Mouse (Mus musculus) neural tube, embryonic 14.5 days (tissue): Measurements from ENCODE around the gene Gm5134. TPM values are rescaled to one million over a fixed set of nuclear protein-coding genes. Genes with fewer than 3 reads are reported as not detected.
"Not testable (repeated sequence)": the region's sequence is repeated elsewhere in the genome, so short reads cannot be mapped to it uniquely, and the experiment has no call there.

Source experiments
- ATAC-seq: fragments of 200-750 bp; cut with Nextera tagmentation; 2 replicates; pipeline ENCODE4 v1.8.0; 2017; ENCODE audit warnings: low read depth, mild to moderate bottlenecking, moderate TSS enrichment, moderate library complexity
- H3K27ac ChIP-seq: fragments of 300-500 bp; sonication (generic); 2 replicates; pipeline ENCODE4 v1.5.1; 2014; ENCODE audit warnings: low read depth, mild to moderate bottlenecking, control low read depth, low read length, moderate library complexity, mixed read lengths
- H3K27me3 ChIP-seq: fragments of 300-500 bp; sonication (generic); 2 replicates; pipeline ENCODE4 v1.6.1; 2014; ENCODE audit warnings: low read length; ENCODE audit not compliant: control insufficient read depth, insufficient read depth
- H3K36me3 ChIP-seq: fragments of 300-500 bp; sonication (generic); 2 replicates; pipeline ENCODE4 v1.6.1; 2014; ENCODE audit warnings: low read length, mixed read lengths; ENCODE audit not compliant: control insufficient read depth, insufficient read depth
- H3K4me1 ChIP-seq: fragments of 300-500 bp; sonication (generic); 2 replicates; pipeline ENCODE4 v1.6.1; 2014; ENCODE audit warnings: low read length; ENCODE audit not compliant: control insufficient read depth, insufficient read depth
- H3K4me2 ChIP-seq: fragments of 300-500 bp; sonication (generic); 2 replicates; pipeline ENCODE4 v1.6.1; 2014; ENCODE audit warnings: mild to moderate bottlenecking, low read depth, low read length, control low read depth
- H3K4me3 ChIP-seq: fragments of 300-500 bp; sonication (generic); 2 replicates; pipeline ENCODE4 v1.5.1; 2014; ENCODE audit warnings: low read depth, low read length, control low read depth, mixed read lengths
- H3K9ac ChIP-seq: fragments of 300-500 bp; sonication (generic); replicated peaks from 2 replicates; pipeline ENCODE4 v1.6.1; 2014; ENCODE audit warnings: low read depth, mild to moderate bottlenecking, control low read depth, low read length, mixed read lengths
- H3K9me3 ChIP-seq: fragments of 300-500 bp; sonication (generic); 2 replicates; pipeline ENCODE4 v1.6.1; 2016; ENCODE audit warnings: low read length; ENCODE audit not compliant: control insufficient read depth
- whole genome bisulfite sequencing: fragments of 180-500 bp; shearing (Covaris S2); extraction: QIAGEN DNeasy Blood & Tissue Kit; methylation state at CpG from one replicate; pipeline ENCODE4 v1.1.7; 2014; 5-methylcytosine and 5-hydroxymethylcytosine counted together
- polyA plus RNA-seq: library from polyadenylated mRNA; unstranded; fragments of >200 nt; fragmentation: Nextera tagmentation; extraction: Ambion mirVana; gene quantifications from 2 replicates; pipeline ENCODE4 v1.2.1, GENCODE M21; 2014

Gene Gm5134
- polyA plus RNA-seq, 1 experiment from 2014 or later, result 0.17 TPM

DNA sequence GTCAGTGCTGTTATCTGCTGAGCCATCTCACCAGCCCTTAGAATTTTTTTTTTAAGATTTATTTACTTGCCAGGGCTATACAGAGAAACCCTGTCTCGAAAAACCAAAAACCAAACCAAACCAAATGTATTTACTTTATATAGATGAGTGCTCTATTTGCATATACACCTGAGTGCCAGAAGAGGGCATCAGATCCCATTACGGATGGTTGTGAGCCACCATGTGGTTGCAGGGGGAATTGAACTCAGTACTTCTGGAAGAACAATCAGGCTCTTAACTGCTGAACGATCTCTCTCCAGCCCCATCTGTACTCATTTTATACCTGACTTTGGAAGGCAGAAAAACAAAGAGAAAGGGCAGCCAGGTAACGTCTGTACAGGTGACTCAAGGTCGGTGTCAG, 20.9 kb downstream of the Gm5134 start:
- no peak for ATAC-seq
- Histone ChIP-seq H3K9ac (no peak overlapping the region), H3K4me3 (no peak overlapping the region), H3K36me3 (no peaks in the 10 kb centered on the region), H3K27me3 (no peaks in the 10 kb centered on the region), H3K9me3 (no peaks in the 10 kb centered on the region), H3K4me1 (no peaks in the 10 kb centered on the region), H3K27ac (no peak overlapping the region), H3K4me2 (no peak overlapping the region)
- 82% methylated on average over 5 of the region's 5 CpGs for WGBS

DNA sequence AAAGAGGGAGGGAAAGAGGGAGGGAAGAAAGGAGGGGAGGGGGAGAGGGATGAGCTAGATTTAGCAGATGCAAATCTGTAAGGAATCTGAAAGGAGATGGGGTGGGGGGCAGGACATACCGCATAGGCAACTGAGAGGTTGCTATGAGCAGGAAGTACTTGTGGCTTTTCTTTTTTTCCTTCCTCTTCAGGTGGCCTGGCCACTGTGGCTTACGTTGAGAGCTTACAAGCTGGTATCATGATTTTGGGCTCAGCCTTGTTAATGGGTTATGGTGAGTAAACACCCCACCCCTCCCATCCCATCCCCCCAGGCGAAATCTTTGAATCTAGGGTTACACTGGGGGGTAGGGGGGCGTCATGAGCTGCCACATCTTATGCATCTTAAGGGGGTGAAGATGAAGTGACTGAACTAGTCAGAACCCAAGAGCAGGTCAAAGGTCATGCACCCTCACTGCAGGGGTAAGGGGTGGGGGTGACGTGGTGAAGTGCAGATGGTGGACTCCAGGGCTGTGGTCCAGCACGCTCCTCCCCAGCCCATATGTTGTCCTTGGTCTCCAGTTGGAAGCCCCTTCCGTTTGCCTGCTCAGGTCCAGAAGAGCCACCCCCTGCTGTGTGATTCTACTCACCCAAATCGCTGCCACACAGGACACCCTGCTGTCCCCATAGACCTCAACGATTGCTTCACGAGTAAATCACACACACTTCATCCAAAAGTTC, 24.0 kb downstream of the Gm5134 start:
- no peaks in the 10 kb centered on the region for H3K9me3 ChIP-seq
- WGBS, result 39% methylated on average over 10 of the region's 10 CpGs
- no peak overlapping the region for H3K27ac ChIP-seq
- no peak overlapping the region for H3K4me2 ChIP-seq
- no peak overlapping the region for H3K4me3 ChIP-seq
- H3K36me3 ChIP-seq, result no peaks in the 10 kb centered on the region
- no peaks in the 10 kb centered on the region for H3K4me1 ChIP-seq
- H3K9ac ChIP-seq, result no peak overlapping the region
- ATAC-seq, result no peak
- no peaks in the 10 kb centered on the region for H3K27me3 ChIP-seq

DNA sequence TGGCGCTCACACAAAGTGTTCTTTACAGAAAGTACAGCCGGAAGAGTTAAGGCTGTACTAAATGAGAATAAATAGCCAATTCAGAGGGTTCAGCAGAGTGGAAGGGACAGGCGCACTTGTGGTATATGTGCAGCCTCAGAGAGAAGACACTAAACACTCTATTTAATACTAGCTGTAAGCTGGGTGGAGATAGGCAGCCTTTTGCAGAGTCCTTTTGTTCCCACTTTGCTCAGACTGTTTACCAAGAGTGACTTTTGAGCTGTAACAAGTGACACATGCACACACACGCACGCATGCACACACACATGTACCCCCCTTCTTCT, 24.5 kb downstream of the Gm5134 start:
- Histone ChIP-seq H3K27ac (no peak overlapping the region), H3K9ac (no peak overlapping the region), H3K4me3 (no peak overlapping the region), H3K4me2 (no peak overlapping the region), H3K9me3 (no peaks in the 10 kb centered on the region), H3K27me3 (no peaks in the 10 kb centered on the region), H3K36me3 (no peaks in the 10 kb centered on the region), H3K4me1 (no peaks in the 10 kb centered on the region)
- WGBS, result 61% methylated on average over 5 of the region's 5 CpGs
- no peak for ATAC-seq

DNA sequence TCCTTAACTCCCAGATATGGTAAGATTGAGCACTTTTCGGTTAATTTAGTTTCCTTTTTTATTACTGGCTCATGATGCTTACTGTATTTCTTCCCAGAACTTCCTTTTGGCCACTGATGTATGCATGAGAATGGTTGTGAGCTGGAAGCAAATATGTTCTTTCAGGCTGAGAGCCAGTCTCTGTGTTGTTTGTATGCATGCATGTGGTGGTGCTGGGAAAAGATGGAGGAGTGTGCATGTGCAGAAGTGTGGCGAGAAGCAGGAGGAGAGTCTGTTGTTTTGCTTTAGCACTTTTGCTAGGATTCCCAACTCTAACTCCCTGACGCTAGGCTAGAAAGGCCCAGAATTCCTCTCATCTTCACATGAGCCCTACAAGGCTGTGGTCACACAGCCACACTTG, 25.1 kb downstream of the Gm5134 start:
- H3K4me2 ChIP-seq, result no peak overlapping the region
- 93% methylated on average over 3 of the region's 3 CpGs for WGBS
- H3K4me1 ChIP-seq, result no peaks in the 10 kb centered on the region
- H3K27me3 ChIP-seq, result no peaks in the 10 kb centered on the region
- H3K9me3 ChIP-seq, result no peaks in the 10 kb centered on the region
- H3K36me3 ChIP-seq, result no peaks in the 10 kb centered on the region
- no peak overlapping the region for H3K4me3 ChIP-seq
- no peak overlapping the region for H3K9ac ChIP-seq
- ATAC-seq, result no peak
- no peak overlapping the region for H3K27ac ChIP-seq

DNA sequence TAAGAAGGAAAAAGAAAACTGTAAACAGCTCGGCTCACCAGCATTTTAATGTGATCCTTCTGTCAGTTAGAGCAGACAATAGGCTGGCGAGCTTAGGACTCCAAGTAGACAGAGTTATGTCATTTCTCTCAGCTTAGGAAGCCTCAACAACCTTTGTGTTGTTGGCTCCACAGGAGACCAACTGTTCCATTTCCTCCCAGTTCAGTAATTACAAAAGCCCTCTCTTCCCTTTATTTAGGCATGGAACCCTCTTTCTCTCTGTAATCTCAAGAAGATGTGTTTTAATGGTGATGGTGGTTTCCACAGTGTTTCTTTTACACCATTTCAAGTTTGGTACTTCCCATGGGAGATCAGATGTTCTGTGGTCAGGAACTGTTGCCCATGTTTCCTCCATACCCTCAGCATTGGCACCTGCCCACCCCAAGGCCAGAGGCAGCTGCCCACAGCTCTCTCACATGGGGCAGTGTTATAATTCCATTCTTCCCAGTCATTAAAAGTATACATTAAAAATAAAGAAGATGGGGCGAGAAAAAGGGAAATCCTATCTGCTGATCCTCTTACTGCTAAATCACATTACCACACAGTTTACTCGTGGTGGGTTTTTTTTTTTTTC, 36.2 kb downstream of the Gm5134 start:
- H3K9ac ChIP-seq, result no peak overlapping the region
- no peak overlapping the region for H3K4me2 ChIP-seq
- H3K27ac ChIP-seq, result no peak overlapping the region
- no peak overlapping the region for H3K4me3 ChIP-seq
- 72% methylated on average over 4 of the region's 4 CpGs for WGBS
- ATAC-seq, result no peak
- H3K4me1 ChIP-seq, result no peaks in the 10 kb centered on the region
- no peaks in the 10 kb centered on the region for H3K27me3 ChIP-seq
- H3K9me3 ChIP-seq, result no peaks in the 10 kb centered on the region
- H3K36me3 ChIP-seq, result no peaks in the 10 kb centered on the region

DNA sequence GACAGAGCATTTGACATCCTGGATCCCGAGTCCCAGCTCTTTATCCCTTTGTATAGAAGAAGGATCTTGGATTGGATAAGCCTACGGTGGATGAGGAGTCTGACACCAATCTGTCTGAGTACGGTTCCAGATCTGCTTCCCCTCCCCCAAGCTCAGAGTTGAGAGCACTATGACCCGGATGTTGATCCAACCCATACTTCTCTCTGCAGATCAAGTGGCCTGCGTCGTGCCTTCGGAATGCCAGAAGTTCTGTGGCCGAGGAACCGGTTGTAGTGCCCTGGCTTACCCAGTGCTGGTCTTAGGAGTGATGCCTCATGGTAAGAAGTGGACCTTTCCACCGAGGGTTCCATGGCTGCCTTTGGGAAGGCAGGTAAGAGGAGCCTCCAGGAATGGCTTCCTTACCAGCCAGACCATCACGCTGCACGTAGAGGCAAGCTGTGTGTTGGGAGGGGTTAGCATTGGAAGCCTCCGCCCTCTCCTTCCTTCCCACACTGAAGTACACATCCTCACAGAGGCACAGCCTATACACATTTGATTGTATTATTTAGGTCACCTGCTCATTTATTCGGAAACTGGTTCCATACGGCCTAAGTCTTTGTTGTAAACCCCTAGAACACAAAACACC, 39.4 kb downstream of the Gm5134 start:
- Histone ChIP-seq H3K4me2 (no peak overlapping the region), H3K9ac (no peak overlapping the region), H3K36me3 (no peaks in the 10 kb centered on the region), H3K27ac (no peak overlapping the region), H3K4me1 (no peaks in the 10 kb centered on the region), H3K4me3 (no peak overlapping the region), H3K9me3 (no peaks in the 10 kb centered on the region), H3K27me3 (no peaks in the 10 kb centered on the region)
- ATAC-seq, result no peak
- WGBS, result 95% methylated on average over 15 of the region's 15 CpGs

DNA sequence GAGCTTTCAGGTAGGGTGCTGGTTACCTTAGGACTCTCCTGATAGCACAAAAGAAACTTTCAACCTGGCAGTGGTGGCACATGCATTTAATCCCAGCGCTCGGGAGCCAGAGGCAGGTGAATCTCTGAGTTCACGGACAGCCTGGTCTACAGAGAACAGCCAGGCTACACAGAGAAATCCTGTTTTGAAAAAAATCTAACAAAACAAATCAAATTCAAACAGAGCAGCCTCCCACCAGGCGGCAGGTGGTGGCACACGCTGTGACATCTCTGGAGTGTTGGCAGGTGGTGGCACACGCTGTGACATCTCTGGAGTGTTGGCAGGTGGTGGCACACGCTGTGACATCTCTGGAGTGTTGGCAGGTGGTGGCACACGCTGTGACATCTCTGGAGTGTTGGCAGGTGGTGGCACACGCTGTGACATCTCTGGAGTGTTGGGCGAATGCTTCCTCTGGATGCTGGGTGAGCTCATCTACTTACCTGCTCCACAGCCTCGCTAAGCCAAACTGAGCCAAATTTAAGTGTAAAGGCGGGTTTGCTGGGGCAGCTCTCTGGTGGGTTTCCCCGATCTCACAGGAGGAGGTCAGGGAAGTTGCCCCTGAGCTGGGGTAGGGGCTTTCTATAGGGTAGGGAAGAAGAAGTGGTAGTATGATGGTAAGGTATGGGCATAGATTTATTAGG, 40.4 kb downstream of the Gm5134 start:
- H3K27me3 ChIP-seq, H3K36me3 ChIP-seq, H3K9me3 ChIP-seq, H3K27ac ChIP-seq, ATAC-seq, H3K9ac ChIP-seq, H3K4me3 ChIP-seq, H3K4me1 ChIP-seq, H3K4me2 ChIP-seq: not testable (repeated sequence)
- WGBS, result 80% methylated on average over 11 of the region's 13 CpGs

DNA sequence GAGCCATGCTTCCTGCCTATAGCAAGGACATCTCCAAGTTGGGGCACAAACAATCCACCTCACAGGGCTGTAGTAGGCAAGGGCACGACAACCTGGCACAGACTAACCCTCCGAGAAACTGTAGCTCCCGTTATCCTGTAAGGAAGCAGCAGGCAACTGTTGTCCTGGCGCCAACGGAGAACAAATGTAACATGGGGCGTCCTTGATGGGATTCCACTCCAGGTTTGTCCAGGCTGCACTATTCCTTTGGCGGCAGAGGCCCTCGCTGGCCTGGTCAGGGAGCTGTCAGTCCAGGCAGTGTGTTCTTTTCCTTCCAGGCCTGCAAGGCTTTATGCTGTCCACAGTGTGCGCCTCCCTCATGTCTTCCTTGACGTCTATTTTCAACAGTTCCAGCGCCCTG, 41.1 kb downstream of the Gm5134 start:
- no peaks in the 10 kb centered on the region for H3K9me3 ChIP-seq
- no peak for ATAC-seq
- WGBS, result 95% methylated on average over 11 of the region's 11 CpGs
- no peak overlapping the region for H3K4me2 ChIP-seq
- no peaks in the 10 kb centered on the region for H3K27me3 ChIP-seq
- no peak overlapping the region for H3K4me3 ChIP-seq
- no peaks in the 10 kb centered on the region for H3K4me1 ChIP-seq
- no peak overlapping the region for H3K9ac ChIP-seq
- H3K36me3 ChIP-seq, result no peaks in the 10 kb centered on the region
- H3K27ac ChIP-seq, result no peak overlapping the region

DNA sequence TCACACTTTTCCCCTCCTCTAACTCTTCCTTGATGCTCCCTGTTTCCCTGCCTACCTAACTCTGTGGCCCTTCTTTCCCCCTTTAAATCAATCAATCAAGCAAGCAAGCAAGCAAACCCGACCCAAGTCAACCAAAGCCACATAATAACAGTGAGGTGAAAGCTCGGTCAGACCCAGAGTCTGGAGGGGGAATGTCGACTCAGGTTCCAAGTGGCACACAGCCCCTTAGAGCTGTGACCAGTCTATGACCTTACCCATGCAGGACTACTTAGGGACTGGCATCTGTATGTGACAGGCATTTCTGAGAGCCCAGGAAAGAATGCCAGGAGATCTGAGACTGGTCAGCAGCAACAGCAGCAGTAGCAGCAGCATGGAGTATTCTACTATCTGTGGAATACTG, 42.0 kb downstream of the Gm5134 start:
- Histone ChIP-seq H3K9ac (no peak overlapping the region), H3K4me1 (no peaks in the 10 kb centered on the region), H3K27ac (no peak overlapping the region), H3K36me3 (no peaks in the 10 kb centered on the region), H3K4me3 (no peak overlapping the region), H3K9me3 (no peaks in the 10 kb centered on the region), H3K27me3 (no peaks in the 10 kb centered on the region), H3K4me2 (no peak overlapping the region)
- ATAC-seq, result no peak
- 48% methylated on average over 3 of the region's 3 CpGs for WGBS
